Mouse (Mus musculus): ENCODE data around the gene Fam178b.
"Not testable (repeated sequence)": the region's sequence is repeated elsewhere in the genome, so short reads cannot be mapped to it uniquely, and the experiment has no call there.

The Fam178b gene

GRCm38 (mm10) chr1:36545382-36545781 is 137.6 kb downstream of the Fam178b start:
- TF ChIP-seq NANOG (IDR thresholded peaks at IDR 0.05; ENCODE audit: borderline replicate concordance, low read length) (no peak), CTCF (conservative IDR thresholded peaks at IDR 0.05; ENCODE audit: low read length) (no peak)
- no peak overlapping the region for H3K4me3 ChIP-seq (replicated peaks; ENCODE audit: low read length)
- H3K27me3 ChIP-seq (ENCODE audit: insufficient read depth, low read length): peaks cover 5% of the 10 kb centered on the region; the same call in 1 of the 2 replicates
- peaks cover 69% of the 10 kb centered on the region for H3K4me1 ChIP-seq (replicated peaks; ENCODE audit: low read depth, low read length)
- H3K9me3 ChIP-seq (ENCODE audit: low read length): no peaks in the 10 kb centered on the region
- peaks cover 37% of the 10 kb centered on the region for H3K36me3 ChIP-seq (ENCODE audit: insufficient read depth, low read length)

- Histone ChIP-seq H3K9me3 (ENCODE audit: low read length) (no peaks in the 10 kb centered on the region), H3K36me3 (ENCODE audit: insufficient read depth, low read length) (peaks cover 45% of the 10 kb centered on the region), H3K27me3 (ENCODE audit: insufficient read depth, low read length) (no peaks in the 10 kb centered on the region), H3K4me1 (replicated peaks; ENCODE audit: low read depth, low read length) (peaks cover 46% of the 10 kb centered on the region), H3K4me3 (replicated peaks; ENCODE audit: low read length) (no peak overlapping the region)
- TF ChIP-seq NANOG (IDR thresholded peaks at IDR 0.05; ENCODE audit: borderline replicate concordance, low read length) (no peak), CTCF (conservative IDR thresholded peaks at IDR 0.05; ENCODE audit: low read length) (no peak)
Measured at GRCm38 (mm10) chr1:36542925-36543324, 140.1 kb downstream of the Fam178b start.

- peaks cover 49% of the 10 kb centered on the region for H3K36me3 ChIP-seq (ENCODE audit: insufficient read depth, low read length)
- H3K4me1 ChIP-seq (replicated peaks; ENCODE audit: low read depth, low read length): peaks cover 40% of the 10 kb centered on the region
- TF ChIP-seq NANOG (IDR thresholded peaks at IDR 0.05; ENCODE audit: borderline replicate concordance, low read length) (no peak), CTCF (conservative IDR thresholded peaks at IDR 0.05; ENCODE audit: low read length) (no peak), POU5F1 (IDR thresholded peaks at IDR 0.05; ENCODE audit: borderline replicate concordance, low read length) (no peak)
- no peak overlapping the region for H3K4me3 ChIP-seq (replicated peaks; ENCODE audit: low read length)
- no peaks in the 10 kb centered on the region for H3K9me3 ChIP-seq (ENCODE audit: low read length)
- no peaks in the 10 kb centered on the region for H3K27me3 ChIP-seq (ENCODE audit: insufficient read depth, low read length)
Measured at GRCm38 (mm10) chr1:36541844-36542243, 141.1 kb downstream of the Fam178b start.

- no peaks in the 10 kb centered on the region for H3K9me3 ChIP-seq (ENCODE audit: low read length)
- peaks cover 49% of the 10 kb centered on the region for H3K36me3 ChIP-seq (ENCODE audit: insufficient read depth, low read length)
- H3K4me1 ChIP-seq (replicated peaks; ENCODE audit: low read depth, low read length): peaks cover 32% of the 10 kb centered on the region
- no peak overlapping the region for H3K4me3 ChIP-seq (replicated peaks; ENCODE audit: low read length)
- TF ChIP-seq NANOG (IDR thresholded peaks at IDR 0.05; ENCODE audit: borderline replicate concordance, low read length): no peak
- no peak for TF ChIP-seq CTCF (conservative IDR thresholded peaks at IDR 0.05; ENCODE audit: low read length)
- TF ChIP-seq POU5F1 (IDR thresholded peaks at IDR 0.05; ENCODE audit: borderline replicate concordance, low read length): no peak
- no peaks in the 10 kb centered on the region for H3K27me3 ChIP-seq (ENCODE audit: insufficient read depth, low read length)
Measured at GRCm38 (mm10) chr1:36540807-36541206, 142.2 kb downstream of the Fam178b start.

GRCm38 (mm10) chr1:36540132-36540531 is 142.9 kb downstream of the Fam178b start:
- H3K4me1 ChIP-seq (replicated peaks; ENCODE audit: low read depth, low read length): peaks cover 26% of the 10 kb centered on the region
- peaks cover 49% of the 10 kb centered on the region for H3K36me3 ChIP-seq (ENCODE audit: insufficient read depth, low read length)
- H3K27me3 ChIP-seq (ENCODE audit: insufficient read depth, low read length): no peaks in the 10 kb centered on the region
- no peak overlapping the region for H3K4me3 ChIP-seq (replicated peaks; ENCODE audit: low read length)
- TF ChIP-seq NANOG (IDR thresholded peaks at IDR 0.05; ENCODE audit: borderline replicate concordance, low read length) (no peak), CTCF (conservative IDR thresholded peaks at IDR 0.05; ENCODE audit: low read length) (no peak), POU5F1 (IDR thresholded peaks at IDR 0.05; ENCODE audit: borderline replicate concordance, low read length) (no peak)
- no peaks in the 10 kb centered on the region for H3K9me3 ChIP-seq (ENCODE audit: low read length)

GRCm38 (mm10) chr1:36539186-36539585 is 143.8 kb downstream of the Fam178b start, which contains the start of gene Gm42417:
TSS of gene Gm42417 (minus strand) at chr1:36539429.
- Histone ChIP-seq H3K4me1 (replicated peaks; ENCODE audit: low read depth, low read length) (peaks cover 25% of the 10 kb centered on the region), H3K27me3 (ENCODE audit: insufficient read depth, low read length) (no peaks in the 10 kb centered on the region), H3K36me3 (ENCODE audit: insufficient read depth, low read length) (peaks cover 48% of the 10 kb centered on the region), H3K4me3 (replicated peaks; ENCODE audit: low read length) (no peak within 1 kb of the TSS), H3K9me3 (ENCODE audit: low read length) (no peaks in the 10 kb centered on the region)
- TF ChIP-seq CTCF (conservative IDR thresholded peaks at IDR 0.05; ENCODE audit: low read length) (no peak), NANOG (IDR thresholded peaks at IDR 0.05; ENCODE audit: borderline replicate concordance, low read length) (no peak)

GRCm38 (mm10) chr1:36538727-36539126 is 144.3 kb downstream of the Fam178b start:
- peaks cover 44% of the 10 kb centered on the region for H3K36me3 ChIP-seq (ENCODE audit: insufficient read depth, low read length)
- H3K4me3 ChIP-seq (replicated peaks; ENCODE audit: low read length): no peak overlapping the region
- H3K4me1 ChIP-seq (replicated peaks; ENCODE audit: low read depth, low read length): peaks cover 25% of the 10 kb centered on the region
- H3K27me3 ChIP-seq (ENCODE audit: insufficient read depth, low read length): no peaks in the 10 kb centered on the region
- H3K9me3 ChIP-seq (ENCODE audit: low read length): no peaks in the 10 kb centered on the region
- TF ChIP-seq NANOG (IDR thresholded peaks at IDR 0.05; ENCODE audit: borderline replicate concordance, low read length): no peak
- TF ChIP-seq CTCF (conservative IDR thresholded peaks at IDR 0.05; ENCODE audit: low read length): no peak
- TF ChIP-seq POU5F1 (IDR thresholded peaks at IDR 0.05; ENCODE audit: borderline replicate concordance, low read length): no peak

- peaks cover 35% of the 10 kb centered on the region for H3K36me3 ChIP-seq (ENCODE audit: insufficient read depth, low read length)
- H3K9me3 ChIP-seq (ENCODE audit: low read length); H3K27me3 ChIP-seq (ENCODE audit: insufficient read depth, low read length); H3K4me3 ChIP-seq (replicated peaks; ENCODE audit: low read length): not testable (repeated sequence)
- H3K4me1 ChIP-seq (replicated peaks; ENCODE audit: low read depth, low read length): peaks cover 30% of the 10 kb centered on the region
Measured at GRCm38 (mm10) chr1:36536783-36537182, 146.2 kb downstream of the Fam178b start, which contains the start of gene Ankrd23. TSS of gene Ankrd23 (minus strand) at chr1:36536883.

- Histone ChIP-seq H3K4me1 (replicated peaks; ENCODE audit: low read depth, low read length) (peaks cover 30% of the 10 kb centered on the region), H3K9me3 (ENCODE audit: low read length) (no peaks in the 10 kb centered on the region), H3K4me3 (replicated peaks; ENCODE audit: low read length) (no peak overlapping the region), H3K36me3 (ENCODE audit: insufficient read depth, low read length) (peaks cover 31% of the 10 kb centered on the region), H3K27me3 (ENCODE audit: insufficient read depth, low read length) (no peaks in the 10 kb centered on the region)
- TF ChIP-seq CTCF (conservative IDR thresholded peaks at IDR 0.05; ENCODE audit: low read length): no peak
Measured at GRCm38 (mm10) chr1:36536397-36536728, 146.6 kb downstream of the Fam178b start.

Data from E14TG2a.4 (cell line).